Mouse (Mus musculus) liver, embryonic 13.5 days (tissue): ENCODE results near the gene Copz1. TPM values are rescaled to one million over a fixed set of nuclear protein-coding genes. Genes with fewer than 3 reads are reported as not detected.

ENCODE experiments used
- ATAC-seq: fragments of 200-750 bp; cut with Nextera tagmentation; 2 replicates; pipeline ENCODE4 v1.8.0; 2017; ENCODE audit warnings: low read depth, mild to moderate bottlenecking, moderate number of reproducible peaks, moderate library complexity
- DNase-seq: peaks from one replicate; pipeline ENCODE4 v3.0.0; 2022
- H3K27ac ChIP-seq: fragments of 300-500 bp; sonication (generic); 2 replicates; pipeline ENCODE4 v1.5.1; 2015; ENCODE audit warnings: moderate library complexity, mild to moderate bottlenecking, inconsistent platforms
- H3K27me3 ChIP-seq: fragments of 300-500 bp; sonication (generic); 2 replicates; pipeline ENCODE4 v1.6.1; 2015; ENCODE audit warnings: mild to moderate bottlenecking, inconsistent platforms
- H3K36me3 ChIP-seq: fragments of 300-500 bp; sonication (generic); 2 replicates; pipeline ENCODE4 v1.6.1; 2015; ENCODE audit warnings: mild to moderate bottlenecking, inconsistent platforms
- H3K4me1 ChIP-seq: fragments of 300-500 bp; sonication (generic); replicated peaks from 2 replicates; pipeline ENCODE4 v1.6.1; 2015; ENCODE audit warnings: inconsistent platforms
- H3K4me2 ChIP-seq: fragments of 300-500 bp; sonication (generic); 2 replicates; pipeline ENCODE4 v1.6.1; 2015; ENCODE audit warnings: inconsistent platforms, mild to moderate bottlenecking, moderate library complexity
- H3K4me3 ChIP-seq: fragments of 300-500 bp; sonication (generic); replicated peaks from 2 replicates; pipeline ENCODE4 v1.5.1; 2015; ENCODE audit warnings: mild to moderate bottlenecking, inconsistent platforms
- H3K9ac ChIP-seq: fragments of 300-500 bp; sonication (generic); 2 replicates; pipeline ENCODE4 v1.6.1; 2015; ENCODE audit warnings: mild to moderate bottlenecking, inconsistent platforms
- H3K9me3 ChIP-seq: fragments of 300-500 bp; sonication (generic); replicated peaks from 2 replicates; pipeline ENCODE4 v1.6.1; 2016; ENCODE audit warnings: inconsistent platforms
- WGBS: fragments of 180-500 bp; shearing (Covaris S2); methylation state at CpG from one replicate; pipeline ENCODE4 v1.1.7; 2015; ENCODE audit not compliant: insufficient replicate concordance; 5-methylcytosine and 5-hydroxymethylcytosine counted together
- polyA plus RNA-seq: library from polyadenylated mRNA; unstranded; fragments of >200 nt; fragmentation: Nextera tagmentation; extraction: Ambion mirVana; gene quantifications from 2 replicates; pipeline ENCODE4 v1.2.1, GENCODE M21; 2015

The Copz1 gene
- polyA plus RNA-seq, 1 experiment from 2014 or later, result 213 TPM

DNA sequence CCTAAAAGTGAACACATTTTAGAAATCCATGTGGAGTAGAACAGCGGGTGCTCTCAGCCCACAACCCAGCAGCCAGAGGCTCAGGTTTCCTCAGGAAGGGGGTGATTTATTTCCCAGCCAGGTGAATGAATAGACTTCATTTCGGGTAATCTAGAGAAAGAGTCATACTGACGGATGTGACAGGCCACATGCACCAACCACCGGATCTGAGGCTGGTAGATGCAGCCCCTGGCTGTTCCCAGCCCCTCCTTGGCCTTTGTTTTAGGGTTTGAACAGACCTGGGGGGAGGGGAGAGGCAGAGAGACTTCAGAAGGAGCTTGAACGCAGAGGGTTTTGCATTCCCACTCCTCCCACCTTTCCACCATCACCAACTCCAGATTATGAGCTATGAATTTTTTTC, 23.3 kb downstream of the Copz1 start:
- Histone ChIP-seq H3K4me3 (no peak overlapping the region), H3K27ac (0 out of 2 replicates have a peak overlapping the region, but pooled peaks have one; percentile 21), H3K9me3 (no peaks in the 10 kb centered on the region), H3K27me3 (no peaks in the 10 kb centered on the region), H3K4me1 (peaks cover 18% of the 10 kb centered on the region; the same call in 1 of the 2 replicates), H3K4me2 (no peak overlapping the region), H3K9ac (no peak overlapping the region), H3K36me3 (peaks cover 88% of the 10 kb centered on the region)
- ATAC-seq (no peak), DNase-seq (no peak)
- WGBS, result 37% methylated on average over 5 of the region's 5 CpGs

- 82% methylated on average over 6 of the region's 6 CpGs for WGBS
- no peak for DNase-seq
- no peak overlapping the region for H3K4me2 ChIP-seq
- no peak overlapping the region for H3K9ac ChIP-seq
- peaks cover 28% of the 10 kb centered on the region for H3K4me1 ChIP-seq
- ATAC-seq, result no peak
- H3K27ac ChIP-seq, result no peak overlapping the region
- peaks cover 4% of the 10 kb centered on the region for H3K27me3 ChIP-seq
- peaks cover 73% of the 10 kb centered on the region for H3K36me3 ChIP-seq
- no peak overlapping the region for H3K4me3 ChIP-seq
- no peaks in the 10 kb centered on the region for H3K9me3 ChIP-seq
Measured at GRCm38 (mm10) chr15:103297313-103297712, 24.8 kb downstream of the Copz1 start.

DNA sequence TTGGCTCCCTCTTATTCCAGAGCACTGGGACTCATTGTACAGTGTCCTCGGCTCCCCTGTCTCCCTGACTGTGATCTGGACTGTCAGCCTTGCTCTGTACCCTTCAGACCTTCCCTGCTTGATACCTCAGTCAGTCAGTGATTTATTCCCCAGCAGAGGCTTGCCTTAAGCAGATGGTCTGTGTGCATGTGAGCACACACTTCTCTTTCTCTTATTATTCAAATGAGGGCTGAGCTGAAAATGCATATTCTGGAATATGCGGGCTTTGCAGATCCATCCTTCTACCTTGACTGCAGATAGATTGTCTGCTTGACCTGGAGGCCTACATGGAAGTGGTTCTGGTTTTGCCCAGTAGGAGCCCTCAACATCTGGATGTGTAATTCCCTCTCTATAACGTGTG, 25.5 kb downstream of the Copz1 start:
- Histone ChIP-seq H3K4me3 (no peak overlapping the region), H3K27ac (no peak overlapping the region), H3K4me1 (peaks cover 33% of the 10 kb centered on the region), H3K9ac (no peak overlapping the region), H3K4me2 (no peak overlapping the region), H3K9me3 (no peaks in the 10 kb centered on the region), H3K27me3 (peaks cover 11% of the 10 kb centered on the region), H3K36me3 (peaks cover 66% of the 10 kb centered on the region)
- WGBS, result 86% methylated on average over 3 of the region's 3 CpGs
- no peak for DNase-seq
- ATAC-seq, result no peak

DNA sequence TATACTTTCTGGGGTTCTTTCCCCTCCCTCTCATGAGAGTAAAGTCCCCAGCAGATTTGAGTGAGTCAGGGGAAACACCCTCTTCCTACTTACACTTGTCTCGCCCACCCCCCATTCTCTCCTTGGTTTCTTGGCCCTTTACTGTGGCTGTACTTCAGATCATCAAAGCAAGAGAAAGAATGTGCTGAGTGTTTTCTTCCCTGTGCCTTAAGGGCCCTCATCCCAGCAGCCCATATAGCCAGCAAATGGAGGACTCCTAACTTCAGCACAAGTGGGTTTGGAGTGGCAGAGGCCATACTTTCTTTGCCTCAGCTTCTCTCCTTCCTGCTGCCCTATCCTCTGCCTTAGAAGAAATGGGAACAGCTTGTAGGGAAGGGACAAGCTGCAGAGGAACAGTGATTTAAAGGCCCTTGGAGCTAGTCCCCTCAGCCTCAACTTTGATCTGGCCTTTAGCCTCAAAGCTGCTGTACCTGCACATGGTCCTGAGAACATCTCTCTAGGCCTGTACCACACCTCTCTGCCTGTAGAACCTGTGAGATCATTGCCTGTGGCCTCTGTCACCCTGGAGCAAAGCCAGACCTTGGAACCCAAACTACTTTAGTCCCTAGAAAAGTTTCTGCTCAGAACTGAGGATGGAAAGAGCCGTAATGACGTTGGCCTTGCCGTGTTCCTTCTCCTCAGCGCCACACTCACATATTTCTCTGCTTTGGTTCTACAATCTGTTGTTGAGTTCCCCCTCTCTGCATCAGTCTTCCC, 26.5 kb downstream of the Copz1 start:
- H3K36me3 ChIP-seq, result peaks cover 56% of the 10 kb centered on the region
- no peaks in the 10 kb centered on the region for H3K9me3 ChIP-seq
- no peak for DNase-seq
- H3K4me3 ChIP-seq, result no peak overlapping the region
- ATAC-seq, result no peak
- H3K27me3 ChIP-seq, result peaks cover 21% of the 10 kb centered on the region
- H3K4me1 ChIP-seq, result peaks cover 38% of the 10 kb centered on the region
- H3K4me2 ChIP-seq, result no peak overlapping the region
- 85% methylated on average over 5 of the region's 5 CpGs for WGBS
- no peak overlapping the region for H3K9ac ChIP-seq
- H3K27ac ChIP-seq, result no peak overlapping the region

DNA sequence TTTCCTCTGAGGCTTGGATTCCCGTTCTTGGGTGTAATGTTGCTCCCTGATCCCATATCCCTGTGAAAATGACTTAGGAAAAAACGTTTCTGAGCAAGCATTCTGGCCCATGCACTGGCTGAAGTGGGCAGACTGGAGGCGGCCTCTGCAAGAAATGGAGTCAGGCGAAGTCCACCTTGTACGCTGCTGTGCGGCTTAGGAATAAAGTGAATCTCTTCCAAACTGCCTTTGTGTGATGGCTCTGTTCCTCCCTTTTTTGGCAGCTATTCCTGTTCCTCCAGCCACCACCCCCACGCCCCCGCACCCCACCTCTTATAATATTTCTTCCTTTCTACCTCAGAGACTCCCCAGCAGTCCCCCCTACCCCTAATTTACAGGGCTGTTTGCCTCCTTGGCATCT, 27.1 kb downstream of the Copz1 start:
- H3K4me3 ChIP-seq, result no peak overlapping the region
- H3K9ac ChIP-seq, result 0 out of 2 replicates have a peak overlapping the region, but pooled peaks have one; percentile 2
- DNase-seq (no peak), ATAC-seq (no peak)
- WGBS, result 72% methylated on average over 8 of the region's 8 CpGs
- H3K36me3 ChIP-seq, result peaks cover 53% of the 10 kb centered on the region
- H3K27ac ChIP-seq, result no peak overlapping the region
- H3K4me1 ChIP-seq, result peaks cover 44% of the 10 kb centered on the region
- H3K4me2 ChIP-seq, result no peak overlapping the region
- peaks cover 27% of the 10 kb centered on the region for H3K27me3 ChIP-seq
- H3K9me3 ChIP-seq, result no peaks in the 10 kb centered on the region

- Histone ChIP-seq H3K4me1 (peaks cover 48% of the 10 kb centered on the region), H3K36me3 (peaks cover 51% of the 10 kb centered on the region), H3K4me2 (no peak overlapping the region), H3K27ac (no peak overlapping the region), H3K9ac (0 out of 2 replicates have a peak overlapping the region, but pooled peaks have one; percentile 2), H3K9me3 (no peaks in the 10 kb centered on the region), H3K27me3 (peaks cover 31% of the 10 kb centered on the region), H3K4me3 (no peak overlapping the region)
- 65% methylated on average over 18 of the region's 18 CpGs for WGBS
- no peak for ATAC-seq
- DNase-seq, result no peak
Measured at GRCm38 (mm10) chr15:103300067-103300471, 27.6 kb downstream of the Copz1 start.

- H3K27me3 ChIP-seq, result peaks cover 36% of the 10 kb centered on the region
- no peak overlapping the region for H3K4me2 ChIP-seq
- H3K36me3 ChIP-seq, result peaks cover 47% of the 10 kb centered on the region
- no peak for DNase-seq
- H3K9ac ChIP-seq, result no peak overlapping the region
- H3K4me1 ChIP-seq, result peaks cover 51% of the 10 kb centered on the region
- WGBS, result 35% methylated on average over 2 of the region's 2 CpGs
- H3K4me3 ChIP-seq, result no peak overlapping the region
- no peak overlapping the region for H3K27ac ChIP-seq
- ATAC-seq, result no peak
- no peaks in the 10 kb centered on the region for H3K9me3 ChIP-seq
Measured at GRCm38 (mm10) chr15:103300560-103300959, 28.0 kb downstream of the Copz1 start.

- 53% methylated on average over 2 of the region's 2 CpGs for WGBS
- Histone ChIP-seq H3K27ac (no peak overlapping the region), H3K4me2 (no peak overlapping the region), H3K9me3 (no peaks in the 10 kb centered on the region), H3K4me1 (peaks cover 52% of the 10 kb centered on the region), H3K36me3 (peaks cover 42% of the 10 kb centered on the region), H3K4me3 (no peak overlapping the region), H3K27me3 (peaks cover 40% of the 10 kb centered on the region), H3K9ac (no peak overlapping the region)
- no peak for ATAC-seq
- no peak for DNase-seq
Measured at GRCm38 (mm10) chr15:103301046-103301445, 28.5 kb downstream of the Copz1 start.

DNA sequence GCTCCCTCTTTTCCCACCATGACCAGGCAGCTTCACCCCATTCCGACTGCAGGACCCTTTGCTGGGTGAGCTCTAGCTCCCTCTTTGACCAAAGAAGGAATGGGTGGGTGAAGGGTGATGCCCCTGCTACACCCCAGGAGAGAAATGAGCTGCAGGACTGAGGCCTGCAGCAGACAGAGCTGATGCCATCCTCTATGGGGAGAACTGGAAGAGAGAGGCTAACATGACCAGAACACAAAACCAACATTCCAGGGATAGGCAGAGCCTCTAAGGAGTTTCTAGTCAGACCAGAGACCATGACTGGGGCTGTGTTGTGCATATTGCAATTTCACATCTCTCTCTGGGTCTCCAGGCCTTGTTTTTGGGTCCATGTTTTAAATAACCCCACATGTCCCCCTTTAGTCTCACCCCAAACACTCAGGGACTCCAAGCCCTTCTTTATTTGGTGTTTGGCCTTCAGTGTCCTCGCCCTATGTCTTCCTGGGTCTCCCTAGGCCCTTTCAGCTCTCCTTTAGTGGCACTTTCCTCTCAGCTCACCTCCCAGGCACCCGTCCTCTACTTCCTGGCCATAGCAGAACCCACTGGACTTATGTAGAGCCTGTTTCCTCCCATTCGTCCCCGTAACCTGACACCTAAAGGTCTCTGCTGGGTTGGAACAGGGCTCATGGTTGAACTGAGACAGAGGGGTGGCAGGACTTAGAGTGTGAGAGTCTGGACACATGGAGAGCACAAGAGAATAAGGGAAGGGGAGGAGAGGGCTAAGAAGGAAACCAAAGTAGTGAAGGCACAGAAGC, 29.2 kb downstream of the Copz1 start:
- H3K27ac ChIP-seq, result peak overlapping the region; percentile 35; the same call in 1 of the 2 replicates
- no peak overlapping the region for H3K4me3 ChIP-seq
- peaks cover 45% of the 10 kb centered on the region for H3K27me3 ChIP-seq
- peaks cover 55% of the 10 kb centered on the region for H3K4me1 ChIP-seq
- no peak overlapping the region for H3K4me2 ChIP-seq
- H3K36me3 ChIP-seq, result peaks cover 35% of the 10 kb centered on the region
- WGBS, result 45% methylated on average over 5 of the region's 5 CpGs
- no peaks in the 10 kb centered on the region for H3K9me3 ChIP-seq
- no peak for ATAC-seq
- DNase-seq, result no peak
- no peak overlapping the region for H3K9ac ChIP-seq

GRCm38 (mm10) chr15:103302341-103303021, 30.0 kb downstream of the Copz1 start:
- Histone ChIP-seq H3K4me1 (peaks cover 61% of the 10 kb centered on the region), H3K9ac (no peak overlapping the region), H3K36me3 (peaks cover 28% of the 10 kb centered on the region), H3K27me3 (peaks cover 48% of the 10 kb centered on the region), H3K9me3 (no peaks in the 10 kb centered on the region), H3K27ac (peak overlapping the region; percentile 35; the same call in 1 of the 2 replicates), H3K4me3 (no peak overlapping the region), H3K4me2 (no peak overlapping the region)
- no peak for DNase-seq
- ATAC-seq, result no peak
- WGBS, result 35% methylated on average over 6 of the region's 6 CpGs
